Mouse (Mus musculus) liver, embryonic 13.5 days (tissue): ENCODE measurements around the gene Zbtb4. TPM values are rescaled to one million over a fixed set of nuclear protein-coding genes. Genes with fewer than 3 reads are reported as not detected.
A peak's percentile ranks its signal among the peaks of the same experiment; 100 is the strongest.

Source experiments
- ATAC-seq: fragments of 200-750 bp; cut with Nextera tagmentation; 2 replicates; pipeline ENCODE4 v1.8.0; 2017; ENCODE audit warnings: low read depth, mild to moderate bottlenecking, moderate number of reproducible peaks, moderate library complexity
- DNase-seq: peaks from one replicate; pipeline ENCODE4 v3.0.0; 2022
- H3K27ac ChIP-seq: fragments of 300-500 bp; sonication (generic); 2 replicates; pipeline ENCODE4 v1.5.1; 2015; ENCODE audit warnings: moderate library complexity, mild to moderate bottlenecking, inconsistent platforms
- H3K27me3 ChIP-seq: fragments of 300-500 bp; sonication (generic); 2 replicates; pipeline ENCODE4 v1.6.1; 2015; ENCODE audit warnings: mild to moderate bottlenecking, inconsistent platforms
- H3K36me3 ChIP-seq: fragments of 300-500 bp; sonication (generic); 2 replicates; pipeline ENCODE4 v1.6.1; 2015; ENCODE audit warnings: mild to moderate bottlenecking, inconsistent platforms
- H3K4me1 ChIP-seq: fragments of 300-500 bp; sonication (generic); replicated peaks from 2 replicates; pipeline ENCODE4 v1.6.1; 2015; ENCODE audit warnings: inconsistent platforms
- H3K4me2 ChIP-seq: fragments of 300-500 bp; sonication (generic); 2 replicates; pipeline ENCODE4 v1.6.1; 2015; ENCODE audit warnings: inconsistent platforms, mild to moderate bottlenecking, moderate library complexity
- H3K4me3 ChIP-seq: fragments of 300-500 bp; sonication (generic); replicated peaks from 2 replicates; pipeline ENCODE4 v1.5.1; 2015; ENCODE audit warnings: mild to moderate bottlenecking, inconsistent platforms
- H3K9ac ChIP-seq: fragments of 300-500 bp; sonication (generic); 2 replicates; pipeline ENCODE4 v1.6.1; 2015; ENCODE audit warnings: mild to moderate bottlenecking, inconsistent platforms
- H3K9me3 ChIP-seq: fragments of 300-500 bp; sonication (generic); replicated peaks from 2 replicates; pipeline ENCODE4 v1.6.1; 2016; ENCODE audit warnings: inconsistent platforms
- WGBS: fragments of 180-500 bp; shearing (Covaris S2); methylation state at CpG from one replicate; pipeline ENCODE4 v1.1.7; 2015; ENCODE audit not compliant: insufficient replicate concordance; 5-methylcytosine and 5-hydroxymethylcytosine counted together
- polyA plus RNA-seq: library from polyadenylated mRNA; unstranded; fragments of >200 nt; fragmentation: Nextera tagmentation; extraction: Ambion mirVana; gene quantifications from 2 replicates; pipeline ENCODE4 v1.2.1, GENCODE M21; 2015

Gene Zbtb4
- polyA plus RNA-seq, 1 experiment from 2014 or later, result 0.38 TPM

- no peak for ATAC-seq
- Histone ChIP-seq H3K27me3 (no peaks in the 10 kb centered on the region), H3K4me2 (peak overlapping the region; percentile 37), H3K4me1 (peaks cover 75% of the 10 kb centered on the region), H3K4me3 (no peak overlapping the region; the same call in 1 of the 2 replicates), H3K27ac (peak overlapping the region; percentile 53), H3K9ac (peak overlapping the region; percentile 49; the same call in 1 of the 2 replicates), H3K9me3 (no peaks in the 10 kb centered on the region), H3K36me3 (peaks cover 18% of the 10 kb centered on the region)
- DNase-seq, result no peak
These were observed 13.0 kb upstream of the Zbtb4 start for GRCm38 (mm10) chr11:69752686-69753085.

GRCm38 (mm10) chr11:69754233-69754632 is 11.5 kb upstream of the Zbtb4 start:
- H3K4me3 ChIP-seq, result 0 out of 2 replicates have a peak overlapping the region, but pooled peaks have one; percentile 8
- H3K4me1 ChIP-seq, result peaks cover 73% of the 10 kb centered on the region
- no peaks in the 10 kb centered on the region for H3K27me3 ChIP-seq
- ATAC-seq, result no peak
- no peak overlapping the region for H3K9ac ChIP-seq
- DNase-seq, result no peak
- peaks cover 13% of the 10 kb centered on the region for H3K36me3 ChIP-seq
- H3K27ac ChIP-seq, result peak overlapping the region; percentile 19; the same call in 1 of the 2 replicates
- H3K9me3 ChIP-seq, result no peaks in the 10 kb centered on the region
- WGBS, result 58% methylated on average over 5 of the region's 5 CpGs
- peak overlapping the region; percentile 17 for H3K4me2 ChIP-seq

GRCm38 (mm10) chr11:69754701-69755100 is 11.0 kb upstream of the Zbtb4 start:
- WGBS, result 49% methylated on average over 3 of the region's 3 CpGs
- Histone ChIP-seq H3K4me2 (peak overlapping the region; percentile 90), H3K9me3 (no peaks in the 10 kb centered on the region), H3K27ac (peak overlapping the region; percentile 19; the same call in 1 of the 2 replicates), H3K36me3 (peaks cover 13% of the 10 kb centered on the region), H3K4me1 (peaks cover 75% of the 10 kb centered on the region), H3K27me3 (no peaks in the 10 kb centered on the region), H3K9ac (no peak overlapping the region; the same call in 1 of the 2 replicates), H3K4me3 (peak overlapping the region; percentile 43)
- no peak for ATAC-seq
- peak; percentile 44 for DNase-seq

- Histone ChIP-seq H3K9me3 (no peaks in the 10 kb centered on the region), H3K36me3 (peaks cover 11% of the 10 kb centered on the region), H3K27me3 (no peaks in the 10 kb centered on the region), H3K4me2 (peak overlapping the region; percentile 90), H3K4me1 (peaks cover 67% of the 10 kb centered on the region), H3K4me3 (peak overlapping the region; percentile 71), H3K27ac (peak overlapping the region; percentile 99), H3K9ac (peak overlapping the region; percentile 87)
- WGBS, result 41% methylated on average over 9 of the region's 9 CpGs
- DNase-seq (no peak), ATAC-seq (no peak)
These were observed 8.2 kb upstream of the Zbtb4 start for GRCm38 (mm10) chr11:69757303-69758089.

- H3K27ac ChIP-seq, result peak overlapping the region; percentile 99
- WGBS, result 1% methylated on average over 26 of the region's 26 CpGs
- no peaks in the 10 kb centered on the region for H3K27me3 ChIP-seq
- peak; percentile 81 for ATAC-seq
- H3K9ac ChIP-seq, result peak overlapping the region; percentile 87
- H3K4me3 ChIP-seq, result peak overlapping the region; percentile 71
- peaks cover 11% of the 10 kb centered on the region for H3K36me3 ChIP-seq
- H3K9me3 ChIP-seq, result no peaks in the 10 kb centered on the region
- DNase-seq, result peak; percentile 93
- H3K4me2 ChIP-seq, result peak overlapping the region; percentile 90
- H3K4me1 ChIP-seq, result peaks cover 61% of the 10 kb centered on the region
These were observed 7.6 kb upstream of the Zbtb4 start for GRCm38 (mm10) chr11:69758090-69758456.

- peaks cover 57% of the 10 kb centered on the region for H3K4me1 ChIP-seq
- WGBS, result under 1% methylated on average over 36 of the region's 36 CpGs
- H3K27me3 ChIP-seq, result no peaks in the 10 kb centered on the region
- H3K4me3 ChIP-seq, result peak within 1 kb of the TSS; percentile 71
- H3K9ac ChIP-seq, result peak within 1 kb of the TSS; percentile 87
- H3K4me2 ChIP-seq, result peak within 1 kb of the TSS; percentile 90
- peak; percentile 88 for ATAC-seq
- peaks cover 11% of the 10 kb centered on the region for H3K36me3 ChIP-seq
- H3K27ac ChIP-seq, result peak within 1 kb of the TSS; percentile 99
- no peaks in the 10 kb centered on the region for H3K9me3 ChIP-seq
- peak; percentile 94 for DNase-seq
These were observed 7.2 kb upstream of the Zbtb4 start, which contains the start of gene Polr2a for GRCm38 (mm10) chr11:69758478-69758970. Gene Polr2a (minus strand): TSS chr11:69758637.

- peak; percentile 85 for ATAC-seq
- H3K9me3 ChIP-seq, result no peaks in the 10 kb centered on the region
- peak overlapping the region; percentile 87 for H3K9ac ChIP-seq
- peak; percentile 86 for DNase-seq
- WGBS, result 1% methylated on average over 37 of the region's 37 CpGs
- H3K4me1 ChIP-seq, result peaks cover 52% of the 10 kb centered on the region
- peak overlapping the region; percentile 71 for H3K4me3 ChIP-seq
- H3K4me2 ChIP-seq, result peak overlapping the region; percentile 90
- H3K27ac ChIP-seq, result peak overlapping the region; percentile 99
- peaks cover 11% of the 10 kb centered on the region for H3K36me3 ChIP-seq
- no peaks in the 10 kb centered on the region for H3K27me3 ChIP-seq
These were observed 6.6 kb upstream of the Zbtb4 start for GRCm38 (mm10) chr11:69758971-69759721.

- peaks cover 8% of the 10 kb centered on the region for H3K36me3 ChIP-seq
- H3K27me3 ChIP-seq, result no peaks in the 10 kb centered on the region; the same call in 1 of the 2 replicates
- peak overlapping the region; percentile 87 for H3K9ac ChIP-seq
- ATAC-seq, result no peak
- H3K4me2 ChIP-seq, result peak overlapping the region; percentile 90
- H3K4me3 ChIP-seq, result peak overlapping the region; percentile 71
- DNase-seq, result no peak
- H3K9me3 ChIP-seq, result no peaks in the 10 kb centered on the region
- WGBS, result 81% methylated on average over 14 of the region's 14 CpGs
- H3K4me1 ChIP-seq, result peaks cover 43% of the 10 kb centered on the region
- peak overlapping the region; percentile 99 for H3K27ac ChIP-seq
These were observed 5.4 kb upstream of the Zbtb4 start for GRCm38 (mm10) chr11:69760160-69760900.

- WGBS, result 83% methylated on average over 7 of the region's 7 CpGs
- Histone ChIP-seq H3K36me3 (peaks cover 4% of the 10 kb centered on the region), H3K4me2 (no peak overlapping the region), H3K4me3 (no peak overlapping the region), H3K9ac (0 out of 2 replicates have a peak overlapping the region, but pooled peaks have one; percentile 87), H3K27me3 (no peaks in the 10 kb centered on the region; the same call in 1 of the 2 replicates), H3K27ac (peak overlapping the region; percentile 9; the same call in 1 of the 2 replicates), H3K4me1 (peaks cover 41% of the 10 kb centered on the region), H3K9me3 (no peaks in the 10 kb centered on the region)
- DNase-seq, result no peak
- no peak for ATAC-seq
These were observed 4.9 kb upstream of the Zbtb4 start for GRCm38 (mm10) chr11:69760901-69761200.

GRCm38 (mm10) chr11:69761868-69762267 is 3.8 kb upstream of the Zbtb4 start, which contains the start of gene Slc35g3:
Gene Slc35g3 (minus strand): TSS chr11:69761968.
- 59% methylated on average over 1 of the region's 1 CpGs for WGBS
- no peak within 1 kb of the TSS for H3K4me2 ChIP-seq
- H3K27ac ChIP-seq, result peak within 1 kb of the TSS; percentile 9; the same call in 1 of the 2 replicates
- no peaks in the 10 kb centered on the region for H3K36me3 ChIP-seq
- no peak within 1 kb of the TSS for H3K4me3 ChIP-seq
- 0 out of 2 replicates have a peak within 1 kb of the TSS, but pooled peaks have one; percentile 87 for H3K9ac ChIP-seq
- H3K9me3 ChIP-seq, result no peaks in the 10 kb centered on the region
- no peak for ATAC-seq
- DNase-seq, result no peak
- peaks cover 41% of the 10 kb centered on the region for H3K4me1 ChIP-seq
- no peaks in the 10 kb centered on the region; the same call in 1 of the 2 replicates for H3K27me3 ChIP-seq
